Comparison of ENCODE assay signal across 8 mouse cellular contexts in the genomic region with DNA sequence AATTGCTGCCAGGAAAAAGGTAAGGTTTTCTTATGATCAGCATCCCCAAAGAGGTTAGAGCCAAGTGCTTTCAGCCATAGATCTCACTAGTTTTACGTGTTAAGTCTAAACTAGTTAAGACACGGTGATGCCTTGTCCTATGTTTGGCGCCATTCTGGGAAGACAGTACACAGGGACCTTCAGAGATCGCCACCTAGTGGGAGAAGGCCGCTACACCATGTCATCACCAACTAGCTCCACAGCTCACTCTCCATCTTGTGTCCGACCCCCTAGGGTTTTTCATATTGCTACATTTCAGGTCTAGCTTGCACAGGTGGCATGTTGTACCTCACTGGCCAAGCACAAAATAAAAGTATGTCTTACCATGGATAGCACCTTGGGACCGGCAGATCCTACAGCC. TPM values are rescaled to one million over a fixed set of nuclear protein-coding genes. Genes with fewer than 3 reads are reported as not detected.
DNase-seq lines count a peak whose midpoint lies in the region; TF ChIP-seq lines count a peak whose summit lies in the region.

No protein-coding gene starts in this region.

- intact Hi-C loops in gastrocnemius, postnatal 14 days (cut with DNase I; ENCODE audit: low total_unique reads) = loop anchor here (5.0 to 10.0 kb wide), 3 partner anchors 62 to 494 kb away; a partner anchor contains a TSS

- no peaks in the 10 kb centered on the region for H3K27me3 ChIP-seq in liver, adult 2 months (ENCODE audit: control insufficient read depth, insufficient read depth, low read length)

- DNase-seq in B cell, adult 2 months = peak; percentile 82 to 83
- DNase-seq in adrenal gland, adult (ENCODE audit: inconsistent age in 2 of 2, low spot score in 1 of 2) = peak; percentile 53 to 89
- peak; percentile 67 for DNase-seq in gastrocnemius, postnatal 14 days
- peak; percentile 76 for DNase-seq in kidney, adult 9 months
- DNase-seq in liver, adult 2 months (ENCODE audit: extremely low read depth, low read depth, low spot score) = peak; percentile 64
- DNase-seq in neural tube, embryonic 10.5 days (ENCODE audit: extremely low spot score, low spot score) = peak; percentile 82
- DNase-seq in telencephalon, adult 2 months (ENCODE audit: low read depth, low spot score) = peak; percentile 26

- no peak overlapping the region for H3K9ac ChIP-seq in liver, adult 2 months (ENCODE audit: low read depth, low read length)

- no peak overlapping the region for H3K27ac ChIP-seq in cortical plate, adult 2 months (ENCODE audit: insufficient read depth, low read length)
- H3K27ac ChIP-seq in liver, adult 2 months (replicated peaks; ENCODE audit: insufficient read depth, low read depth, low read length) = no peak overlapping the region

- TF ChIP-seq POLR2A in cortical plate, adult 2 months (IDR thresholded peaks at IDR 0.05; ENCODE audit: extremely low read depth, insufficient read depth, low read length) = no peak
- no peak for TF ChIP-seq POLR2A in liver, adult 2 months (IDR thresholded peaks at IDR 0.05; ENCODE audit: extremely low read depth, insufficient read depth, low read length)

- no peaks in the 10 kb centered on the region for H3K4me1 ChIP-seq in cortical plate, adult 2 months (ENCODE audit: control insufficient read depth, insufficient read depth, low read length)
- H3K4me1 ChIP-seq in liver, adult 2 months (ENCODE audit: control insufficient read depth, insufficient read depth, low read length) = peaks cover 2% of the 10 kb centered on the region

- H3K36me3 ChIP-seq in liver, adult 2 months (ENCODE audit: control insufficient read depth, insufficient read depth, low read length) = no peaks in the 10 kb centered on the region

- H3K79me2 ChIP-seq in liver, adult 2 months (ENCODE audit: control insufficient read depth, insufficient read depth, low read length) = no peaks in the 10 kb centered on the region

- H3K4me3 ChIP-seq in cortical plate, adult 2 months (ENCODE audit: insufficient read depth, low read length) = no peak overlapping the region
- no peak overlapping the region for H3K4me3 ChIP-seq in liver, adult 2 months (ENCODE audit: insufficient read depth, low read depth, low read length)

- 11% methylated on average over 7 of the region's 7 CpGs for WGBS in liver, adult 2 months

- TF ChIP-seq CTCF in cortical plate, adult 2 months (IDR thresholded peaks at IDR 0.05; ENCODE audit: extremely low read depth, insufficient read depth, low read length) = peak; percentile 92
- TF ChIP-seq CTCF in liver, adult 2 months (IDR thresholded peaks at IDR 0.05; ENCODE audit: low read depth, low read length) = peak; percentile 93

RNA-seq across cellular contexts. Expression of a gene that starts 8.6 kb away (rescaled TPM):
- polyA plus RNA-seq in cortical plate, adult 2 months (2012; rRNA removed) = 0.06 TPM in 1 of 2 replicates, not detected in the other
- total RNA-seq in gastrocnemius, postnatal 14 days (2021) = not detected
- 0.07 and 0.28 TPM in 2 replicates for total RNA-seq in liver, adult 2 months (2014; rRNA removed)
- 0.06 and 0.40 TPM in 2 replicates for polyA plus RNA-seq in liver, adult 2 months (2012; rRNA removed)

RNA-seq across cellular contexts. Expression of a gene that starts 9.2 kb away (rescaled TPM):
- 0.25 and 0.30 TPM in 2 replicates for polyA plus RNA-seq in cortical plate, adult 2 months (2012; rRNA removed)
- total RNA-seq in gastrocnemius, postnatal 14 days (2021) = not detected
- total RNA-seq in liver, adult 2 months (2014; rRNA removed) = 185 and 255 TPM in 2 replicates
- polyA plus RNA-seq in liver, adult 2 months (2012; rRNA removed) = 204 and 233 TPM in 2 replicates

RNA-seq across cellular contexts. Expression of a gene that starts 40.5 kb away (rescaled TPM):
- 40.4 and 41.6 TPM in 2 replicates for polyA plus RNA-seq in cortical plate, adult 2 months (2012; rRNA removed)
- 10 to 100 TPM in 1 of 2 experiments, 1 to 10 TPM in 1; 9.9 to 10.4 TPM for total RNA-seq in gastrocnemius, postnatal 14 days (2021)
- 13.5 and 14.5 TPM in 2 replicates for total RNA-seq in liver, adult 2 months (2014; rRNA removed)
- 13.7 and 15.1 TPM in 2 replicates for polyA plus RNA-seq in liver, adult 2 months (2012; rRNA removed)

Comparison
In these comparisons a context has a peak if more than half of its experiments do, and no peak if none do; other contexts are left out.
1. DNase-seq: peak in every context shown above with its lines; median percentile 82 in B cell, adult 2 months; 82 in neural tube, embryonic 10.5 days; 76 in kidney, adult 9 months; 71 in adrenal gland, adult; 67 in gastrocnemius, postnatal 14 days; 64 in liver, adult 2 months; 26 in telencephalon, adult 2 months.
2. RNA of a gene that starts 9.2 kb away (total RNA-seq): 185 to 255 TPM in liver, adult 2 months; not detected in gastrocnemius, postnatal 14 days; every median in the first group is over 100 times any median in the second.